Mouse (Mus musculus): Measurements from ENCODE around the gene E130308A19Rik. TPM values are rescaled to one million over a fixed set of nuclear protein-coding genes. Genes with fewer than 3 reads are reported as not detected.
"Not testable (repeated sequence)": the region's sequence is repeated elsewhere in the genome, so short reads cannot be mapped to it uniquely, and the experiment has no call there.

Gene E130308A19Rik
- total RNA-seq, 4 experiments from 2014 or later = 6.2 to 7.7 (median 7.2) TPM

GRCm38 (mm10) chr4:59783685-59784279, 157.8 kb downstream of the E130308A19Rik start:
- peak; percentile 98 for DNase-seq (ENCODE audit: low spot score)

- no peak for DNase-seq (ENCODE audit: low spot score)
These were observed 159.4 kb downstream of the E130308A19Rik start for GRCm38 (mm10) chr4:59785412-59785811.

DNA sequence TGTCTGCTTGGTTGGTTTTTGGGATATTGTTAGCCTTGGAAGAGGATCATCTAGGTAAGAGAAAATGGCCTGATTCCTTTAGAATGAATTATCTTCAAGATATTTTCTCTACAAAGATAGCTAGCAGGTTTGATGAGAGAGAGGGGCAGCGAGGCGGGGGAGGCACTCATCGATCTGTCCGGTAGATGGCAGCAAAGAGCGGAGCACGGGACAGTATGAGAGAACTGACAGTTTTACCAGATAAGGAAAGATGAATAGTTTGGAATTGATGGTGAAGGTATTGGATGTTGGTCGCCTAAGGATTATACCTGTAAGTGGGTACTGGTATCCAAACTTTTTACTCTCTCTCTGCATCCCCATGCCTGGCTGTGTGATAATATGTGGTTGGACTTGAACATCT, 160.7 kb downstream of the E130308A19Rik start:
- peak; percentile 70 for DNase-seq (ENCODE audit: low spot score)

DNA sequence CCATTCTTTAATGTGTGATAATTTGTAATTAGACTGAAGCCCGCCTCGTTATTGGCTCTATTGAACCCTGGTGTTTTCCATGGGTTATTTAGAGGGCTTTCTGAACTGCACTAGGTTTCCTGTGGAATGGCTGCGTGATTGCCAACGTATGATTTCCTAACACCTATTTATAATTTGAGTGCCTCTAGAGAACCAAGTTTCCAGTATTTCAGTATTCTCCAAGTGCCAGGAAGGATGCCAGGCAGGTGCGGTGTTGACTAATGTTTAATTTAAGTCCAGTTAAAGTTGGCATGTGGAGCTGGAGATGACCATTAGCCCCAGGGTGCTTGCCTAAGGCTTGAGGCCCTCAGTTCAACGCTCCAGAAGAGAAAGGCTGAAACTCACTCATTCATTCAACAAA, 161.1 kb downstream of the E130308A19Rik start:
- no peak for DNase-seq (ENCODE audit: low spot score)

DNA sequence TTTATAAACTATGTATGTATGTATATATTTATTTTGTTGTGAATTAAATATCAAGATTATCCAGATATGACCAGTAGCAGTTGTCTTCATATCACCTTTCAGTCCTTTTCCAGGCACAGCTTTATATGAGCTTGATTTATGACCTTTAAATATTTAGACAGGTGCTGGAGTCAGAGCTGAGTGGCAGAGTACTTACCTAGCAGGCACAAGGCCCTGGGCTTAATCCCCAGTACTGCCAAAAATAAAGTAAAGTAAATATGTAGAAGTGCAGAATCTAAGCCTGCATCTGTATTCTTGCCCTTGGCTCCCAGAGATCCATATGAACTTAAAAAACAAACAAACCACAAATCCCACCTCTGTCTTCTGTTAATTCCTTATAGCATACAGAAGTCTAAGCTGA, 163.0 kb downstream of the E130308A19Rik start:
- DNase-seq (ENCODE audit: low spot score) = no peak

- not testable (repeated sequence) for DNase-seq (ENCODE audit: low spot score)
These were observed 167.6 kb downstream of the E130308A19Rik start for GRCm38 (mm10) chr4:59793626-59794025.

DNA sequence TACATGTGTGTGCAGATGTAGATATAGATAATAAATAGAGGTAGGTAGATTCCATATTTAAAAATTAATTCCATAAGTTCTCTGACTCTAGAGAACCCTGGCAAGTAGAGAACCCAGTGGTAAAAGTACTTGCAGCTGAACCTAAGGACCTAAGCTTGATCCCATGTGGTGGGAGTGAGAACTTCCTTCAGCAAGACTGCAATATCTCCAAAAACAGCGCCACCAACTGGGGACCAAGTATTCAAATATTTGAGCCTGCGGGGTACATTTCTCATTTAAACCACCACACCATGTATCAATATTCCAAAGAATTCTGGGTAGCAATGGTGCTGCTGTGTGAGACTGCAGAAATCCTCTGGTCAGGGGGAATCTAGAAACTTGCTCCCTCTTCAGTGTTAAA, 168.1 kb downstream of the E130308A19Rik start:
- DNase-seq (ENCODE audit: low spot score) = no peak

DNA sequence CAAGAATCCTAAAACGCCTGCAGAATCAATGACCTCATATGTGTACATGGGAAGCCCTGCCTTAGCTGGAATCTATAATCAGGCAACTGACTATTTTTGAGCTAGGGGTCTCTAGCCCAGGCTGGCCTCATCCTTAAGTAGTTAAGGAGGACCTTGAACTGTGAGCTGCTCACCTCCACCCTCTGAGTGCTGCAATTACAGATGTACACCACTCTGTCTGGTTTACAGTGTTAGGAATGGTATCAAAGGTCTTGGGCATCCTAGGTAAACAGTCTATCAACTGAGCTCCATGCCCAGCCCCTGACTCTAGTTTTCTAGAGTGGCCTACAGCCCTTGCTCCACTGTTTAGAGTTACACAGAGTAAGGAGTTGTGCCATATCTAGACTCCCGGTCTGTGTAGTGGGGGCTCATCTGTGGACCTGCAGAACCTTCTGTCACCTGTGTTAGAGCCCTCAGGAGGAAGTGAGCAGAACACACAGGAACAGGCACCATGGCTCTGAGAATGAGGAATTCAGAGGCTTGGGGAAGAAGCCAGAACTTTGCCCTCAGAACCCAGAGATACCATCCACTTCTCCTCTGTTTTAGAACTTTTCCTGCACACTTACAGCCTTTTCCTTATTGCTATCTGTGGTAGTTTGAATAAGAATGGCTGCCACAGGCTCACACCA, 169.9 kb downstream of the E130308A19Rik start:
- DNase-seq (ENCODE audit: low spot score) = no peak

GRCm38 (mm10) chr4:59800181-59800580, 174.2 kb downstream of the E130308A19Rik start:
- DNase-seq (ENCODE audit: low spot score) = no peak

DNA sequence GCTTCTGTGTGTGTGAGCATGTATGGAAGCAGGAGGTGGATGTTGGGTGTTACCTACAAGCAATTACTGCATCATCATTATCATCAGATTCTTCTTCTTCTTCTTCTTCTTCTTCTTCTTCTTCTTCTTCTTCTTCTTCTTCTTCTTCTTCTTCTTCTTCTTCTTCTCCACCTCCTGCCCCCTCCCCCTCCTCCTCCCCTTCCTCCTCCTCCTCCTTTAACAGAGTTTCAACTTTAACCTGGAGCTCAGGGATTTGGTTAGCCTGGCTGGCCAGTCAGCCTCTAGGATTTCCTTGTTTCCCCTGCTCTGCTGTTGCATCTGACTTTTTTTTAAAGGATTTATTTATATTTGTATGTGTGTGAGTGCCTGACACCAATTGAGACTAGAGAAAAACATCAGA, 175.5 kb downstream of the E130308A19Rik start, which contains the start of gene Inip:
Inip (minus strand) TSS at position 101 of the 400 bp plus-strand sequence.
- no peak for DNase-seq (ENCODE audit: low spot score)

- DNase-seq (ENCODE audit: low spot score) = no peak
These were observed 176.1 kb downstream of the E130308A19Rik start for GRCm38 (mm10) chr4:59802107-59802506.

- DNase-seq (ENCODE audit: low spot score) = no peak
These were observed 176.8 kb downstream of the E130308A19Rik start for GRCm38 (mm10) chr4:59802792-59803191.

- DNase-seq (ENCODE audit: low spot score) = no peak
These were observed 177.3 kb downstream of the E130308A19Rik start for GRCm38 (mm10) chr4:59803358-59803757.

DNA sequence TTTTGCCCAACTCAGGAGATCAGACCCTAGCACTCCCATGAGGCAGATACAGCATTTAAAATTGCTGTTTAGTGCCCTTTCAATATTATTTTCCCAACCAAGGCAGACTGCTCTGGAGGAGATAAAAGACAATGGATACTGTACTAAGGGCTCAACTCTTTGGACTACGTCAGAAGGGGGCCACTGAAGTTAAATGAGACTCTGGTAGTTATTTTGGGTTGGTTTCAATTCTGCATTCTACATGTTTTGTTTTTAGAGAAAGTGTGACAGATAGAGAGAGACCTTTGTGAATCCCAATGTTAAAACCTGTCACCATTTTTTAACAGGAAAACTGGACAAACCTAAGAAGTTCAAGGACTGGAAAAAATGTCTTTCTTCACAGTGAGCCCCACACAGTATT, 178.7 kb downstream of the E130308A19Rik start:
- no peak for DNase-seq (ENCODE audit: low spot score)

- DNase-seq (ENCODE audit: low spot score) = peak; percentile 82
These were observed 179.4 kb downstream of the E130308A19Rik start, which contains the start of gene Snx30 for GRCm38 (mm10) chr4:59805181-59805967. Gene Snx30 (plus strand): TSS chr4:59805840.

DNA sequence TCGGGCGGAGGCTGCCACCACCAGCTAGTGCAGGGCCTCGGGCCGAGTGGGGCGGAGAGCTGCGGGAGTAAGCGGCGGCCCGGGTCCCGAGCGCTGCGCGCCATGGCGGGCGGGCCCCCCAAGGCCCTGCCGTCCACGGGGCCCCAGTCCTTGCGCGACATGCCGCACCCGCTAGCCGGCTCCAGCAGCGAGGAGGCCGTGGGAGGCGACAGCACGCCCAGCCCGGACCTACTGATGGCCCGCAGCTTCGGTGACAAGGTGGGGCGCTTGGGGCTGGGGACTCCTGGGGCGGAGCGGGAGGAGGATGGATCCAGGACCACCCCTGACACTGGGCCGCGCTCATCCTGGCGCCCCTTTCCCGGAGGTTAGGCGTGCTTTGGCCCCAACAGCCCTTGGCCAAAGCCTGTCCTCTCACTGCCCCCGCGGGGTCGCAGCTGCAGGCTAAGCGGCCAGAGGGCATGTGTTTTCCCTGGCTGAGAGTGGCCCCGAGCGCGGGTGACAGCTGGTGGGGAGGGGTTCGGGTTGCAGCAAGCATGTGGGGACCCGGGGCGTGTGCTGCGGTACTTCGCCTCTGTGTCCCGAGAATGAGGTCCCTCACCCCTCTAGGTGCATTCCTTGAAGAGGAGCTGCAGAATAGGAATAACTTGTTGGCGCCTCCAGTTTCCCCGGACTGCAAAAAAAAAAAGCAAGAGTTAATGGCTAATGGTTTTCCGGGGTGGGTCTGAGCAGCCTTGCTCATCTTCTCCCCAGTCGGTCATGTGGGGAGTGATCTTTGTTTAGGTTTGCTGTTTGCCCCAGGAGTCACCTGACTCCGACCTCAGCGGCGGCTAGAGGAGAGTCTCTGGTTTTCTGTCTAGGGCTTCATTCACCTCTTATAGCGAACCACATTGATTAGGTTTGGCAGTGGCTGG, 180.2 kb downstream of the E130308A19Rik start:
- DNase-seq (ENCODE audit: low spot score) = no peak

GRCm38 (mm10) chr4:59806879-59807195, 180.8 kb downstream of the E130308A19Rik start:
- no peak for DNase-seq (ENCODE audit: low spot score)

- DNase-seq (ENCODE audit: low spot score) = no peak
These were observed 181.5 kb downstream of the E130308A19Rik start for GRCm38 (mm10) chr4:59807521-59807920.

DNA sequence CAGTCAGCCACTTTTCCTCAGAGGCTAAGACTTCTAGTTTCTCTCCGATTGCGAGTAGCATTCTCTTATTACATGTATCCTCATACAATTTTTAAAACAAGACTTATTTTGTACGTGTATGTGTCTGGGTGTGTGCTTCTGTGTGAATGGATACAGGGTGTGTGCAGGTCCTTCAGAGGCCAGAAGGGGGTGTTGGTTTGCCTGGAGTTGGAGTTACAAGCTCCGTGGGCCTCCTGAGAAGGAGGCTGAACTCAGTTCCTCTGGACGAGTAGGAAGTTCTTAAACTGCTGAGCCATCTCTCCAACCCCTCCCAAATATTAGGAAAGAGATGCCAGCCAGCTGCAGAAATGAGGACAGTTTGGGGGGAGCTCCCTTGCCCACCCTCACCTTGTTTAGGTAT, 182.4 kb downstream of the E130308A19Rik start:
- no peak for DNase-seq (ENCODE audit: low spot score)

Measured in heart, adult 8-10 months (tissue).